Mouse (Mus musculus) hindbrain, embryonic 14.5 days (tissue): Measurements from ENCODE around the gene Dnajb7. TPM values are rescaled to one million over a fixed set of nuclear protein-coding genes. Genes with fewer than 3 reads are reported as not detected.

Source experiments
- ATAC-seq: fragments of 200-750 bp; cut with Nextera tagmentation; 2 replicates; pipeline ENCODE4 v1.8.0; 2017; ENCODE audit warnings: moderate number of reproducible peaks, mild to moderate bottlenecking, moderate TSS enrichment, moderate library complexity; ENCODE audit not compliant: low FRiP score
- DNase-seq: peaks from one replicate; pipeline ENCODE4 v3.0.0-alpha.2; 2015; ENCODE audit warnings: low spot score
- H3K27ac ChIP-seq: fragments of 300-500 bp; sonication (generic); 2 replicates; pipeline ENCODE4 v1.5.1; 2014; ENCODE audit warnings: mild to moderate bottlenecking, moderate library complexity
- H3K27me3 ChIP-seq: fragments of 300-500 bp; sonication (generic); 2 replicates; pipeline ENCODE4 v1.6.1; 2014; ENCODE audit warnings: mild to moderate bottlenecking, low read length, mixed read lengths; ENCODE audit not compliant: control insufficient read depth, insufficient read depth
- H3K36me3 ChIP-seq: fragments of 300-500 bp; sonication (generic); replicated peaks from 2 replicates; pipeline ENCODE4 v1.6.1; 2014; ENCODE audit not compliant: control insufficient read depth, insufficient read depth
- H3K4me1 ChIP-seq: fragments of 300-500 bp; sonication (generic); replicated peaks from 2 replicates; pipeline ENCODE4 v1.6.1; 2014; ENCODE audit warnings: antibody characterized with exemption, low read length, mixed read lengths; ENCODE audit not compliant: control insufficient read depth, insufficient read depth
- H3K4me2 ChIP-seq: fragments of 300-500 bp; sonication (generic); replicated peaks from 2 replicates; pipeline ENCODE4 v1.6.1; 2014; ENCODE audit warnings: mild to moderate bottlenecking, moderate library complexity
- H3K4me3 ChIP-seq: fragments of 300-500 bp; sonication (generic); replicated peaks from 2 replicates; pipeline ENCODE4 v1.5.1; 2014; ENCODE audit warnings: mild to moderate bottlenecking, low read length
- H3K9ac ChIP-seq: fragments of 300-500 bp; sonication (generic); 2 replicates; pipeline ENCODE4 v1.6.1; 2014
- H3K9me3 ChIP-seq: fragments of 300-500 bp; sonication (generic); 2 replicates; pipeline ENCODE4 v1.6.1; 2016; ENCODE audit warnings: low read length; ENCODE audit not compliant: control insufficient read depth
- WGBS: fragments of 180-500 bp; shearing (Covaris S2); extraction: QIAGEN DNeasy Blood & Tissue Kit; methylation state at CpG from one replicate; pipeline ENCODE4 v1.1.7; 2014; 5-methylcytosine and 5-hydroxymethylcytosine counted together
- polyA plus RNA-seq: library from polyadenylated mRNA; unstranded; fragments of >200 nt; fragmentation: Nextera tagmentation; extraction: Ambion mirVana; gene quantifications from 2 replicates; pipeline ENCODE4 v1.2.1, GENCODE M21; 2014

Dnajb7 gene
- 0.39 and 1.1 TPM in 2 replicates for polyA plus RNA-seq

- ATAC-seq, result no peak
- no peak within 1 kb of the TSS for H3K9ac ChIP-seq
- no peak within 1 kb of the TSS for H3K4me2 ChIP-seq
Measured at GRCm38 (mm10) chr15:81408199-81408598, at the start of gene Dnajb7. TSS of gene Dnajb7 (minus strand) at chr15:81408299.

GRCm38 (mm10) chr15:81448463-81448862 is 40.4 kb upstream of the Dnajb7 start:
- no peak overlapping the region for H3K4me3 ChIP-seq
- ATAC-seq, result 0 out of 2 replicates have a peak, but pooled peaks have one; percentile 55
- H3K27ac ChIP-seq, result no peak overlapping the region
- H3K9ac ChIP-seq, result no peak overlapping the region
- WGBS, result 45% methylated on average over 3 of the region's 3 CpGs
- DNase-seq, result peak; percentile 86
- peaks cover 39% of the 10 kb centered on the region for H3K36me3 ChIP-seq
- no peak overlapping the region for H3K4me2 ChIP-seq
- H3K9me3 ChIP-seq, result no peaks in the 10 kb centered on the region
- no peaks in the 10 kb centered on the region for H3K4me1 ChIP-seq
- no peaks in the 10 kb centered on the region for H3K27me3 ChIP-seq

More at GRCm38 (mm10) chr15:81408199-81408598, at the start of gene Dnajb7:
- Histone ChIP-seq H3K4me1 (no peaks in the 10 kb centered on the region), H3K27me3 (no peaks in the 10 kb centered on the region), H3K27ac (no peak within 1 kb of the TSS), H3K4me3 (no peak within 1 kb of the TSS), H3K36me3 (no peaks in the 10 kb centered on the region), H3K9me3 (no peaks in the 10 kb centered on the region)
- WGBS, result 96% methylated on average over 1 of the region's 1 CpGs
- DNase-seq, result no peak

GRCm38 (mm10) chr15:81439236-81439635 is 31.1 kb upstream of the Dnajb7 start:
- no peaks in the 10 kb centered on the region for H3K27me3 ChIP-seq
- no peak overlapping the region for H3K27ac ChIP-seq
- no peak overlapping the region for H3K4me3 ChIP-seq
- ATAC-seq, result no peak
- H3K4me1 ChIP-seq, result no peaks in the 10 kb centered on the region
- H3K9ac ChIP-seq, result no peak overlapping the region
- H3K4me2 ChIP-seq, result no peak overlapping the region
- no peaks in the 10 kb centered on the region for H3K9me3 ChIP-seq
- peaks cover 41% of the 10 kb centered on the region for H3K36me3 ChIP-seq
- DNase-seq, result no peak

- DNase-seq (no peak), ATAC-seq (no peak)
- Histone ChIP-seq H3K27ac (no peak overlapping the region), H3K9me3 (no peaks in the 10 kb centered on the region), H3K27me3 (no peaks in the 10 kb centered on the region), H3K36me3 (peaks cover 39% of the 10 kb centered on the region), H3K4me2 (no peak overlapping the region), H3K4me1 (no peaks in the 10 kb centered on the region), H3K4me3 (no peak overlapping the region), H3K9ac (no peak overlapping the region)
- WGBS, result 93% methylated on average over 1 of the region's 1 CpGs
Measured at GRCm38 (mm10) chr15:81438345-81438744, 30.2 kb upstream of the Dnajb7 start.

- no peaks in the 10 kb centered on the region for H3K27me3 ChIP-seq
- WGBS, result 93% methylated on average over 1 of the region's 1 CpGs
- no peak overlapping the region for H3K4me2 ChIP-seq
- no peak overlapping the region for H3K4me3 ChIP-seq
- no peak for DNase-seq
- H3K9me3 ChIP-seq, result no peaks in the 10 kb centered on the region
- H3K9ac ChIP-seq, result no peak overlapping the region
- peaks cover 53% of the 10 kb centered on the region for H3K36me3 ChIP-seq
- no peak for ATAC-seq
- no peaks in the 10 kb centered on the region for H3K4me1 ChIP-seq
- no peak overlapping the region for H3K27ac ChIP-seq
Measured at GRCm38 (mm10) chr15:81431195-81431594, 23.1 kb upstream of the Dnajb7 start.

GRCm38 (mm10) chr15:81427947-81428346 is 19.8 kb upstream of the Dnajb7 start:
- Histone ChIP-seq H3K36me3 (peaks cover 53% of the 10 kb centered on the region), H3K27me3 (no peaks in the 10 kb centered on the region), H3K4me2 (no peak overlapping the region), H3K27ac (no peak overlapping the region), H3K9me3 (no peaks in the 10 kb centered on the region), H3K4me3 (no peak overlapping the region), H3K4me1 (no peaks in the 10 kb centered on the region), H3K9ac (no peak overlapping the region)
- ATAC-seq, result no peak
- DNase-seq, result no peak
- WGBS, result 98% methylated on average over 2 of the region's 2 CpGs

- DNase-seq, result no peak
- H3K27ac ChIP-seq, result no peak overlapping the region
- H3K36me3 ChIP-seq, result peaks cover 30% of the 10 kb centered on the region
- ATAC-seq, result no peak
- H3K27me3 ChIP-seq, result no peaks in the 10 kb centered on the region
- WGBS, result 70% methylated on average over 3 of the region's 3 CpGs
- H3K4me2 ChIP-seq, result no peak overlapping the region
- no peak overlapping the region for H3K9ac ChIP-seq
- H3K4me1 ChIP-seq, result no peaks in the 10 kb centered on the region
- no peaks in the 10 kb centered on the region for H3K9me3 ChIP-seq
- H3K4me3 ChIP-seq, result no peak overlapping the region
Measured at GRCm38 (mm10) chr15:81425311-81425710, 17.2 kb upstream of the Dnajb7 start.

- H3K27ac ChIP-seq, result no peak overlapping the region
- H3K4me3 ChIP-seq, result no peak overlapping the region
- ATAC-seq (no peak), DNase-seq (no peak)
- H3K4me1 ChIP-seq, result no peaks in the 10 kb centered on the region
- peaks cover 5% of the 10 kb centered on the region for H3K36me3 ChIP-seq
- no peaks in the 10 kb centered on the region for H3K9me3 ChIP-seq
- H3K4me2 ChIP-seq, result no peak overlapping the region
- no peaks in the 10 kb centered on the region for H3K27me3 ChIP-seq
- no peak overlapping the region for H3K9ac ChIP-seq
- WGBS, result 81% methylated on average over 7 of the region's 7 CpGs
Measured at GRCm38 (mm10) chr15:81422156-81422681, 14.1 kb upstream of the Dnajb7 start.

GRCm38 (mm10) chr15:81421454-81421853 is 13.4 kb upstream of the Dnajb7 start:
- 88% methylated on average over 1 of the region's 1 CpGs for WGBS
- H3K27ac ChIP-seq, result no peak overlapping the region
- 0 out of 2 replicates have a peak, but pooled peaks cover 3% of the 10 kb centered on the region for H3K36me3 ChIP-seq
- no peak overlapping the region for H3K9ac ChIP-seq
- ATAC-seq (no peak), DNase-seq (no peak)
- no peak overlapping the region for H3K4me3 ChIP-seq
- no peaks in the 10 kb centered on the region for H3K4me1 ChIP-seq
- no peaks in the 10 kb centered on the region for H3K9me3 ChIP-seq
- no peak overlapping the region for H3K4me2 ChIP-seq
- no peaks in the 10 kb centered on the region for H3K27me3 ChIP-seq

GRCm38 (mm10) chr15:81418065-81418464 is 10.0 kb upstream of the Dnajb7 start:
- Histone ChIP-seq H3K4me1 (no peaks in the 10 kb centered on the region), H3K9me3 (no peaks in the 10 kb centered on the region), H3K36me3 (0 out of 2 replicates have a peak, but pooled peaks cover 3% of the 10 kb centered on the region), H3K4me2 (no peak overlapping the region), H3K9ac (no peak overlapping the region), H3K27me3 (no peaks in the 10 kb centered on the region), H3K4me3 (no peak overlapping the region), H3K27ac (no peak overlapping the region)
- DNase-seq (no peak), ATAC-seq (no peak)
- 98% methylated on average over 4 of the region's 4 CpGs for WGBS
